23 mouse cellular contexts compared by ENCODE assay signal in genomic region chr16:33077069-33077627, GRCm38 (mm10). TPM values are rescaled to one million over a fixed set of nuclear protein-coding genes. Genes with fewer than 3 reads are reported as not detected.
A peak's percentile ranks its signal among the peaks of the same experiment; 100 is the strongest.
DNase-seq lines count a peak whose midpoint lies in the region; ATAC-seq and TF ChIP-seq lines count a peak whose summit lies in the region.
"Had no signal": no experiment of that assay in that cellular context is flagged by ENCODE, and none has a peak within 500 bp of the region (broad histone marks: within the 10 kb centered on the region; RNA-seq: fewer than 3 reads in every experiment).

No protein-coding gene starts in this region.

- no peak for ATAC-seq in lung, postnatal 0 days
- no peak; the same call in 1 of the 2 replicates for ATAC-seq in liver, postnatal 0 days
- ATAC-seq in neural tube, embryonic 15.5 days (ENCODE audit: low FRiP score), result no peak
- ATAC-seq: forebrain, embryonic 15.5 days; midbrain, embryonic 13.5 days; Patski had no signal

- H3K36me3 ChIP-seq in lung, postnatal 0 days (ENCODE audit: insufficient read depth, low read length), result no peaks in the 10 kb centered on the region
- no peaks in the 10 kb centered on the region for H3K36me3 ChIP-seq in liver, postnatal 0 days (replicated peaks; ENCODE audit: insufficient read depth, low read length)
- H3K36me3 ChIP-seq in neural tube, embryonic 15.5 days, result peaks cover 30% of the 10 kb centered on the region
- H3K36me3 ChIP-seq in midbrain, embryonic 10.5 days, result peaks cover 75% of the 10 kb centered on the region

- WGBS in lung, postnatal 0 days, result 66% methylated on average over 5 of the region's 5 CpGs
- 15% methylated on average over 5 of the region's 5 CpGs for WGBS in bone marrow, adult 2 months
- WGBS in liver, postnatal 0 days (ENCODE audit: insufficient replicate concordance), result 53% methylated on average over 5 of the region's 5 CpGs
- 93% methylated on average over 5 of the region's 5 CpGs for WGBS in neural tube, embryonic 15.5 days
- 93% methylated on average over 5 of the region's 5 CpGs for WGBS in midbrain, embryonic 10.5 days

- no peak overlapping the region for H3K4me3 ChIP-seq in lung, postnatal 0 days (ENCODE audit: low read depth, low read length)
- no peak overlapping the region for H3K4me3 ChIP-seq in bone marrow, adult 2 months (replicated peaks; ENCODE audit: control insufficient read depth, low read depth, low read length)
- H3K4me3 ChIP-seq in liver, postnatal 0 days (ENCODE audit: low read depth, low read length), result no peak overlapping the region
- no peak overlapping the region for H3K4me3 ChIP-seq in neural tube, embryonic 15.5 days (replicated peaks)
- H3K4me3 ChIP-seq in midbrain, embryonic 10.5 days, result no peak overlapping the region
- H3K4me3 ChIP-seq: erythroblast, embryonic 14.5 days; forebrain, embryonic 15.5 days; heart, embryonic 12.5 days; limb, embryonic 10.5 days; midbrain, embryonic 13.5 days had no signal

- no peak for TF ChIP-seq EP300 in lung, postnatal 0 days (IDR thresholded peaks at IDR 0.05)
- TF ChIP-seq EP300 in liver, postnatal 0 days (IDR thresholded peaks at IDR 0.05; ENCODE audit: low read depth), result no peak

- H3K4me1 ChIP-seq in lung, postnatal 0 days (ENCODE audit: insufficient read depth, low read depth, low read length), result no peaks in the 10 kb centered on the region
- peaks cover 7% of the 10 kb centered on the region; the same call in 1 of the 2 replicates for H3K4me1 ChIP-seq in bone marrow, adult 2 months (ENCODE audit: control insufficient read depth, insufficient read depth, low read length)
- peaks cover 6% of the 10 kb centered on the region for H3K4me1 ChIP-seq in liver, postnatal 0 days (ENCODE audit: insufficient read depth)
- no peaks in the 10 kb centered on the region for H3K4me1 ChIP-seq in neural tube, embryonic 15.5 days
- H3K4me1 ChIP-seq in midbrain, embryonic 10.5 days, result no peaks in the 10 kb centered on the region
- H3K4me1 ChIP-seq: forebrain, embryonic 15.5 days; heart, embryonic 12.5 days; limb, embryonic 10.5 days; midbrain, embryonic 13.5 days had no signal

- no peak overlapping the region for H3K27ac ChIP-seq in lung, postnatal 0 days (ENCODE audit: low read length)
- peak overlapping the region; percentile 69; the same call in 1 of the 2 replicates for H3K27ac ChIP-seq in bone marrow, adult 2 months (ENCODE audit: control insufficient read depth, insufficient read depth, low read depth, low read length, poor library complexity)
- H3K27ac ChIP-seq in liver, postnatal 0 days (ENCODE audit: low read depth), result peak overlapping the region; percentile 76
- H3K27ac ChIP-seq in neural tube, embryonic 15.5 days (replicated peaks), result no peak overlapping the region
- H3K27ac ChIP-seq in midbrain, embryonic 10.5 days (replicated peaks), result no peak overlapping the region
- H3K27ac ChIP-seq: forebrain, embryonic 15.5 days; hindbrain, embryonic 14.5 days; limb, embryonic 10.5 days; liver, embryonic 14.5 days; midbrain, embryonic 13.5 days had no signal

- no peaks in the 10 kb centered on the region for H3K9me3 ChIP-seq in lung, postnatal 0 days (ENCODE audit: low read length)
- H3K9me3 ChIP-seq in liver, postnatal 0 days (ENCODE audit: low read length), result no peaks in the 10 kb centered on the region
- no peaks in the 10 kb centered on the region for H3K9me3 ChIP-seq in neural tube, embryonic 15.5 days (replicated peaks)
- H3K9me3 ChIP-seq in midbrain, embryonic 10.5 days (replicated peaks), result no peaks in the 10 kb centered on the region
- H3K9me3 ChIP-seq: forebrain, embryonic 15.5 days; heart, embryonic 12.5 days; limb, embryonic 10.5 days; midbrain, embryonic 13.5 days had no signal

- H3K9ac ChIP-seq in lung, postnatal 0 days (replicated peaks; ENCODE audit: low read depth), result no peak overlapping the region
- no peak overlapping the region for H3K9ac ChIP-seq in liver, postnatal 0 days (replicated peaks)
- H3K9ac ChIP-seq in neural tube, embryonic 15.5 days (replicated peaks), result no peak overlapping the region
- H3K9ac ChIP-seq: forebrain, embryonic 15.5 days; heart, embryonic 12.5 days; hindbrain, embryonic 14.5 days; liver, embryonic 14.5 days; midbrain, embryonic 13.5 days had no signal

- no peak for TF ChIP-seq CTCF in lung, postnatal 0 days (IDR thresholded peaks at IDR 0.05)
- TF ChIP-seq CTCF in bone marrow, adult 2 months (IDR thresholded peaks at IDR 0.05; ENCODE audit: control insufficient read depth, insufficient read depth, low read length), result no peak
- TF ChIP-seq CTCF in liver, postnatal 0 days (IDR thresholded peaks at IDR 0.05; ENCODE audit: low read depth), result no peak

- DNase-seq in lung, postnatal 0 days (ENCODE audit: low spot score), result peak; percentile 54
- no peak for DNase-seq in lung, adult 18-20 months
- DNase-seq in liver, postnatal 0 days, result no peak
- no peak for DNase-seq in frontal cortex, postnatal 10 days (ENCODE audit: low spot score in 2 of 2)
- no peak for DNase-seq in midbrain, embryonic 10.5 days (ENCODE audit: low spot score)
- DNase-seq: adrenal gland, postnatal 10 days; cerebellum, adult 18-20 months; heart, postnatal 14 days; kidney, adult 8-10 months; kidney, postnatal 14 days; lung, postnatal 4 days; right cerebral cortex, postnatal 14 days; spleen, adult 18-20 months had no signal

- TF ChIP-seq POLR2A in bone marrow, adult 2 months (IDR thresholded peaks at IDR 0.05; ENCODE audit: borderline replicate concordance, control insufficient read depth, low read depth, low read length), result no peak

- H3K4me2 ChIP-seq in lung, postnatal 0 days (replicated peaks; ENCODE audit: low read depth, low read length), result no peak overlapping the region
- H3K4me2 ChIP-seq in liver, postnatal 0 days (ENCODE audit: low read depth, low read length), result peak overlapping the region; percentile 26; the same call in 1 of the 2 replicates
- no peak overlapping the region for H3K4me2 ChIP-seq in neural tube, embryonic 15.5 days
- H3K4me2 ChIP-seq: forebrain, embryonic 15.5 days; heart, embryonic 12.5 days; hindbrain, embryonic 14.5 days; midbrain, embryonic 13.5 days had no signal

- H3K27me3 ChIP-seq in lung, postnatal 0 days (replicated peaks; ENCODE audit: insufficient read depth, low read length), result no peaks in the 10 kb centered on the region
- no peaks in the 10 kb centered on the region for H3K27me3 ChIP-seq in liver, postnatal 0 days (ENCODE audit: insufficient read depth, low read length)
- no peaks in the 10 kb centered on the region for H3K27me3 ChIP-seq in neural tube, embryonic 15.5 days (replicated peaks)
- H3K27me3 ChIP-seq in midbrain, embryonic 10.5 days (ENCODE audit: low read depth, poor library complexity, severe bottlenecking), result no peaks in the 10 kb centered on the region
- H3K27me3 ChIP-seq: forebrain, embryonic 15.5 days; heart, embryonic 12.5 days; midbrain, embryonic 13.5 days; Patski had no signal

RNA-seq across cellular contexts. Expression of gene Lmln, which starts 14.8 kb away (rescaled TPM):
- polyA plus RNA-seq in lung, postnatal 0 days (2015; fragmentation: Nextera tagmentation; extraction: Ambion mirVana), result 1.1 TPM in 2 replicates
- 2.4 and 3.3 TPM in 2 replicates for polyA plus RNA-seq in bone marrow, adult 2 months (2011; ENCODE audit: insufficient read depth, insufficient read length, low replicate concordance, missing spikeins)
- polyA plus RNA-seq in liver, postnatal 0 days (2015; fragmentation: Nextera tagmentation; extraction: Ambion mirVana), result 0.44 and 1.2 TPM in 2 replicates
- polyA plus RNA-seq in neural tube, embryonic 15.5 days (2015; fragmentation: Nextera tagmentation; extraction: Ambion mirVana), result 2.6 and 5.1 TPM in 2 replicates
- 3.8 and 3.9 TPM in 2 replicates for polyA plus RNA-seq in midbrain, embryonic 10.5 days (2016; fragmentation: Nextera tagmentation; extraction: Ambion mirVana)

RNA-seq across cellular contexts. Expression of gene Rpl35a, which starts 20.9 kb away (rescaled TPM):
- 641 and 670 TPM in 2 replicates for polyA plus RNA-seq in lung, postnatal 0 days (2015; fragmentation: Nextera tagmentation; extraction: Ambion mirVana)
- polyA plus RNA-seq in bone marrow, adult 2 months (2011; ENCODE audit: insufficient read depth, insufficient read length, low replicate concordance, missing spikeins), result 942 and 1,406 TPM in 2 replicates
- polyA plus RNA-seq in liver, postnatal 0 days (2015; fragmentation: Nextera tagmentation; extraction: Ambion mirVana), result 574 and 584 TPM in 2 replicates
- polyA plus RNA-seq in neural tube, embryonic 15.5 days (2015; fragmentation: Nextera tagmentation; extraction: Ambion mirVana), result 514 and 554 TPM in 2 replicates
- polyA plus RNA-seq in midbrain, embryonic 10.5 days (2016; fragmentation: Nextera tagmentation; extraction: Ambion mirVana), result 787 and 975 TPM in 2 replicates

RNA-seq across cellular contexts. Expression of gene Iqcg, which starts 21.1 kb away (rescaled TPM):
- polyA plus RNA-seq in lung, postnatal 0 days (2015; fragmentation: Nextera tagmentation; extraction: Ambion mirVana), result 6.0 and 7.6 TPM in 2 replicates
- polyA plus RNA-seq in bone marrow, adult 2 months (2011; ENCODE audit: insufficient read depth, insufficient read length, low replicate concordance, missing spikeins), result 1.8 TPM in 1 of 2 replicates, not detected in the other
- 0.95 and 1.1 TPM in 2 replicates for polyA plus RNA-seq in liver, postnatal 0 days (2015; fragmentation: Nextera tagmentation; extraction: Ambion mirVana)
- polyA plus RNA-seq in neural tube, embryonic 15.5 days (2015; fragmentation: Nextera tagmentation; extraction: Ambion mirVana), result 5.0 and 5.4 TPM in 2 replicates
- 3.9 and 4.5 TPM in 2 replicates for polyA plus RNA-seq in midbrain, embryonic 10.5 days (2016; fragmentation: Nextera tagmentation; extraction: Ambion mirVana)

Comparison
In these comparisons a context has a peak if more than half of its experiments do, and no peak if none do; other contexts are left out.
1. H3K27ac ChIP-seq: peak in bone marrow, adult 2 months (single experiment) and liver, postnatal 0 days (single experiment); none in lung, postnatal 0 days (single experiment), neural tube, embryonic 15.5 days (single experiment) and midbrain, embryonic 10.5 days (single experiment).